Mouse (Mus musculus) heart, adult 2 months (tissue): ENCODE results near the gene Gm47283.
"Not testable (repeated sequence)": the region's sequence is repeated elsewhere in the genome, so short reads cannot be mapped to it uniquely, and the experiment has no call there.

Experiments
- CTCF ChIP-seq: fragments of 200-600 bp; IDR thresholded peaks from 2 replicates; pipeline ENCODE4 v1.8.1; 2022; ENCODE audit warnings: antibody characterized with exemption, mild to moderate bottlenecking, moderate library complexity
- EP300 ChIP-seq: fragments of 200-500 bp; IDR thresholded peaks from 2 replicates; pipeline ENCODE4 v1.6.1; 2011; ENCODE audit warnings: low read depth, low read length, control low read depth; ENCODE audit not compliant: insufficient read depth
- POLR2A ChIP-seq: fragments of 200-500 bp; IDR thresholded peaks from 2 replicates; pipeline ENCODE4 v1.6.1; 2011; ENCODE audit warnings: mild to moderate bottlenecking, low read depth, low read length, control low read depth; ENCODE audit not compliant: insufficient read depth

DNA sequence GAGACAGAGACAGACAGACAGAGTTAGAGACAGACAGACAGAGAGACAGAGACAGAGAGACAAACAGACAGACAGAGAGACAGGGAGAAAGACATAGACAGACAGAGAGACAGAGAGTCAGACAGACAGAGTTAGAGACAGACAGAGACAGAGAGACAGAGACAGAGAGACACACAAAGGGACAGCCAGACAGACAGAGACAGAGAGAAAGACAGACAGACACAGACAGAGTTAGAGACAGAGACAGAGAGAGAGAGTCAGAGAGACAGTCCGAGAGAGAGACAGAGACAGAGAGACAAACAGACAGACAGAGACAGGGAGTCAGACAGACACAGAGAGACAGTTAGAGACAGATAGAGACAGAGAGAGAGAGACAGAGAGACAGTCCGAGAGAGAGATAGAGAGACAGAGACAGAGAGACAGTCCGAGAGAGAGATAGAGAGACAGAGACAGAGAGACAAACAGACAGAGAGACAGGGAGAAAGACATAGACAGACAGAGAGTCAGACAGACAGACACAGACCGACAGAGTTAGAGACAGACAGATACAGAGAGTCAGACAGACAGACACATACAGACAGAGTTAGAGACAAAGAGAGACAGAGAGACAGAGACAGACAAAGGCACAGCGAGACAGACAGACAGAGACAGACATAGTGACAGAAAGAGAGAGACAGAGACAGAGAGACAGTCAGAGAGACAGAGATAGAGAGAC lies 49.2 kb upstream of the Gm47283 start:
- not testable (repeated sequence) for TF ChIP-seq CTCF, POLR2A, EP300
